Mouse (Mus musculus) heart, adult 2 months (tissue): ENCODE data around the gene Slco3a1. TPM values are rescaled to one million over a fixed set of nuclear protein-coding genes. Genes with fewer than 3 reads are reported as not detected.

ENCODE experiments used
- DNase-seq, 2 experiments: peaks; one replicate each; pipeline ENCODE4 v3.0.0; 2021
- H3K27ac ChIP-seq: fragments of 200-600 bp; 2 replicates; pipeline ENCODE4 v1.8.1; 2022
- H3K27me3 ChIP-seq: fragments of 200-500 bp; 2 replicates; pipeline ENCODE4 v1.6.1; 2012; ENCODE audit warnings: mild to moderate bottlenecking, low read length, inconsistent platforms, mixed read lengths; ENCODE audit not compliant: control insufficient read depth, insufficient read depth
- H3K36me3 ChIP-seq: fragments of 200-500 bp; 2 replicates; pipeline ENCODE4 v1.6.1; 2012; ENCODE audit warnings: low read length, inconsistent platforms; ENCODE audit not compliant: control insufficient read depth, insufficient read depth
- H3K4me1 ChIP-seq: fragments of 200-500 bp; 2 replicates; pipeline ENCODE4 v1.6.1; 2011; ENCODE audit warnings: low read length; ENCODE audit not compliant: control insufficient read depth, insufficient read depth
- H3K4me3 ChIP-seq: fragments of 200-600 bp; 2 replicates; pipeline ENCODE4 v1.8.1; 2022
- H3K79me2 ChIP-seq: fragments of 200-500 bp; replicated peaks from 2 replicates; pipeline ENCODE4 v1.6.1; 2012; ENCODE audit warnings: mild to moderate bottlenecking, inconsistent platforms, low read length, moderate library complexity, mixed read lengths; ENCODE audit not compliant: control insufficient read depth, insufficient read depth
- H3K9ac ChIP-seq: fragments of 200-500 bp; 2 replicates; pipeline ENCODE4 v1.6.1; 2012; ENCODE audit warnings: low read depth, mild to moderate bottlenecking, control low read depth, inconsistent platforms, low read length, mixed read lengths
- CTCF ChIP-seq: fragments of 200-600 bp; IDR thresholded peaks from 2 replicates; pipeline ENCODE4 v1.8.1; 2022; ENCODE audit warnings: antibody characterized with exemption, mild to moderate bottlenecking, moderate library complexity
- EP300 ChIP-seq: fragments of 200-500 bp; IDR thresholded peaks from 2 replicates; pipeline ENCODE4 v1.6.1; 2011; ENCODE audit warnings: low read depth, low read length, control low read depth; ENCODE audit not compliant: insufficient read depth
- POLR2A ChIP-seq: fragments of 200-500 bp; IDR thresholded peaks from 2 replicates; pipeline ENCODE4 v1.6.1; 2011; ENCODE audit warnings: mild to moderate bottlenecking, low read depth, low read length, control low read depth; ENCODE audit not compliant: insufficient read depth
- WGBS: fragments of 180-500 bp; shearing (Covaris S2); methylation state at CpG from one replicate; pipeline ENCODE4 v1.1.7; 2018; 5-methylcytosine and 5-hydroxymethylcytosine counted together
- intact Hi-C: fragments of 180-260 bp; cut with DNase I; formaldehyde crosslinking; loops from one replicate; pipeline ENCODE4 v1.15.1; 2025
- polyA plus RNA-seq: library from polyadenylated mRNA; depleted of rRNA; stranded (reverse); fragments of >200 nt; gene quantifications from 2 replicates; pipeline ENCODE4 v1.2.3, GENCODE M21; 2012
- total RNA-seq, 2 experiments: library from RNA; stranded (reverse); gene quantifications; 2 replicates each; pipeline ENCODE4 v1.2.3; 2021

Slco3a1 gene
- total and polyA plus RNA-seq, 3 experiments = 93.1 to 146 (median 124) TPM

- Histone ChIP-seq H3K27me3 (no peaks in the 10 kb centered on the region; the same call in 1 of the 2 replicates), H3K4me1 (no peaks in the 10 kb centered on the region), H3K27ac (no peak overlapping the region), H3K9ac (no peak overlapping the region), H3K79me2 (no peaks in the 10 kb centered on the region), H3K36me3 (no peaks in the 10 kb centered on the region; the same call in 1 of the 2 replicates), H3K4me3 (no peak overlapping the region)
- WGBS = 90% methylated on average over 3 of the region's 3 CpGs
- intact Hi-C loops = no loop called here
- no peak for TF ChIP-seq EP300
- no peak for DNase-seq
Measured at GRCm38 (mm10) chr7:74279356-74279755, 275.2 kb downstream of the Slco3a1 start.

- no peak overlapping the region for H3K9ac ChIP-seq
- no peak for TF ChIP-seq CTCF
- no peak for TF ChIP-seq EP300
- TF ChIP-seq POLR2A = no peak
- intact Hi-C loops = no loop called here
- H3K4me3 ChIP-seq = no peak overlapping the region
- no peaks in the 10 kb centered on the region for H3K27me3 ChIP-seq
- 33% methylated on average over 1 of the region's 1 CpGs for WGBS
- H3K36me3 ChIP-seq = no peaks in the 10 kb centered on the region
- H3K27ac ChIP-seq = no peak overlapping the region
- no peaks in the 10 kb centered on the region for H3K4me1 ChIP-seq
- no peaks in the 10 kb centered on the region for H3K79me2 ChIP-seq
- no peak for DNase-seq
Measured at GRCm38 (mm10) chr7:74270089-74270394, 284.5 kb downstream of the Slco3a1 start.

GRCm38 (mm10) chr7:74269283-74270088 is 285.1 kb downstream of the Slco3a1 start:
- WGBS = 73% methylated on average over 11 of the region's 11 CpGs
- no peak for DNase-seq
- TF ChIP-seq EP300 (no peak), CTCF (no peak), POLR2A (no peak)
- H3K79me2 ChIP-seq = no peaks in the 10 kb centered on the region
- H3K27ac ChIP-seq = no peak overlapping the region
- H3K36me3 ChIP-seq = no peaks in the 10 kb centered on the region
- H3K27me3 ChIP-seq = no peaks in the 10 kb centered on the region
- no peak overlapping the region for H3K9ac ChIP-seq
- H3K4me1 ChIP-seq = no peaks in the 10 kb centered on the region
- intact Hi-C loops = no loop called here
- no peak overlapping the region for H3K4me3 ChIP-seq

- WGBS = 75% methylated on average over 2 of the region's 2 CpGs
- Histone ChIP-seq H3K27ac (no peak overlapping the region), H3K79me2 (no peaks in the 10 kb centered on the region), H3K36me3 (no peaks in the 10 kb centered on the region), H3K9ac (no peak overlapping the region), H3K4me1 (no peaks in the 10 kb centered on the region), H3K27me3 (no peaks in the 10 kb centered on the region), H3K4me3 (no peak overlapping the region)
- intact Hi-C loops = no loop called here
- TF ChIP-seq POLR2A = no peak
- TF ChIP-seq CTCF = no peak
- TF ChIP-seq EP300 = no peak
- no peak for DNase-seq
Measured at GRCm38 (mm10) chr7:74266511-74267168, 287.9 kb downstream of the Slco3a1 start.

GRCm38 (mm10) chr7:74256291-74256690 is 298.3 kb downstream of the Slco3a1 start:
- Histone ChIP-seq H3K79me2 (no peaks in the 10 kb centered on the region), H3K4me1 (no peaks in the 10 kb centered on the region), H3K36me3 (no peaks in the 10 kb centered on the region), H3K9ac (no peak overlapping the region), H3K27me3 (no peaks in the 10 kb centered on the region), H3K4me3 (no peak overlapping the region), H3K27ac (no peak overlapping the region)
- intact Hi-C loops = no loop called here
- WGBS = 68% methylated on average over 3 of the region's 3 CpGs
- no peak for DNase-seq
- no peak for TF ChIP-seq CTCF
- TF ChIP-seq POLR2A = no peak
- no peak for TF ChIP-seq EP300

GRCm38 (mm10) chr7:74252066-74252465 is 302.5 kb downstream of the Slco3a1 start:
- Histone ChIP-seq H3K79me2 (no peaks in the 10 kb centered on the region), H3K4me3 (no peak overlapping the region), H3K27me3 (no peaks in the 10 kb centered on the region), H3K9ac (no peak overlapping the region), H3K36me3 (no peaks in the 10 kb centered on the region), H3K4me1 (no peaks in the 10 kb centered on the region), H3K27ac (no peak overlapping the region)
- no peak for TF ChIP-seq POLR2A
- TF ChIP-seq EP300 = no peak
- no peak for TF ChIP-seq CTCF
- WGBS = 77% methylated on average over 2 of the region's 2 CpGs
- DNase-seq = no peak
- intact Hi-C loops = no loop called here
